14 mouse cellular contexts compared by ENCODE assay signal in the genomic region with DNA sequence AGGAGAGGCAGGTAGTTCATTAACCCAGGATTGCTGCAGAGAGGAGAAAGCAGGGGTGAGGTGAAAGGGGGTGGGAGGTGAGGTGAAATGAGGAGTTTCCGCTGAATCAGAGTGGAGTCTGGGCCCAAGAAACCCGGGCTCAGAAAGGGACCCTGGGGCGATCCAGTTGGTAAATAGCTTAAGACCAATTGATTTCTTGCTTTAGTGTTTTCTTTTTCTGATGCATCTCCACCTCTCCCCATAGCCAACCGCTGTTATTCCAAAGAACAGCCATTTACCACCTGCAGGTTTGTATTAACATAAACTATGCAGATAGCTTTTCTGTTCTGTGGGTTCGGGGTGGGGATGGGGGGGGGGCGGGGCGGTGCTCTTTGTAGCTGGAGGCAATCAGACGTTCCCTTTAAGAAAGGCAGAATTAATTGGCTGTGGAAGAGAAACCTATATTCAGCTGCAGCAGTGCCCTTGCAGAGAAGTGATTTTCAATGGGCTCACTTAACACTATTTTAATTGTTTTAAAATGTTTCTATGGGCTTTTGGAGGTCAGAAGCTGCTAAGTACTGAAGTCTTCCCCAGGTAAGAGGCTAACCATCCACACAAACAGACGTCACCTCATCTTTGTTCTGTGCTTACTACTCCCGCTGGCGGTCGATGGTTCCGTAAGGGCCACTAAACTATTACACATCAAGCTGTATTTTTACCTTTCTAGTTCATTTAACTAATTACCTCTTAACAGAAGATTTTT. TPM values are rescaled to one million over a fixed set of nuclear protein-coding genes. Genes with fewer than 3 reads are reported as not detected.
DNase-seq lines count a peak whose midpoint lies in the region; ATAC-seq and TF ChIP-seq lines count a peak whose summit lies in the region.
"Had no signal": no experiment of that assay in that cellular context is flagged by ENCODE, and none has a peak within 500 bp of the region (broad histone marks: within the 10 kb centered on the region; RNA-seq: fewer than 3 reads in every experiment).

No protein-coding gene starts in this region.

- no peak for TF ChIP-seq POLR2A in cortical plate, adult 2 months (IDR thresholded peaks at IDR 0.05; ENCODE audit: extremely low read depth, insufficient read depth, low read length)

- ATAC-seq in hindbrain, embryonic 16.5 days: peak; percentile 63

- peak; percentile 94 for DNase-seq in ES-E14 (ENCODE audit: low read depth, low spot score)
- peak; percentile 36 to 65 for DNase-seq in kidney, postnatal 4 days
- DNase-seq in thymus, postnatal 36 days: no peak
- DNase-seq in adrenal gland, postnatal 10 days: no peak
- no peak for DNase-seq in Muller cell, postnatal 12 days (ENCODE audit: inconsistent ontology term)
- no peak for DNase-seq in urinary bladder, postnatal 36 days (ENCODE audit: low spot score in 2 of 2)
- DNase-seq: adrenal gland, adult 8-10 months; cerebellum, adult 11 months; lung, postnatal 10 days had no signal

- in situ Hi-C loops in ES-E14 (cut with MboI; ENCODE audit: low sequenced_read_pairs in 2 of 2, unreplicated experiment in 2 of 2): no loop called here

- peaks cover 4 to 12% of the 10 kb centered on the region in 2 experiments; a peak in 3 of 4 replicates for H3K4me1 ChIP-seq in ES-E14 (ENCODE audit: control insufficient read depth in 2 of 2, insufficient read depth in 2 of 2, low read length in 2 of 2, poor library complexity in 1 of 2)
- H3K4me1 ChIP-seq in cortical plate, adult 2 months (ENCODE audit: control insufficient read depth, insufficient read depth, low read length): peaks cover 2% of the 10 kb centered on the region; the same call in 1 of the 2 replicates
- no peaks in the 10 kb centered on the region for H3K4me1 ChIP-seq in hindbrain, embryonic 16.5 days (ENCODE audit: control insufficient read depth, insufficient read depth, low read depth, low read length)
- H3K4me1 ChIP-seq: limb, embryonic 15.5 days had no signal

- no peak overlapping the region for H3K9ac ChIP-seq in ES-E14 (ENCODE audit: insufficient read depth, low read depth, low read length, poor library complexity, severe bottlenecking)
- no peak overlapping the region for H3K9ac ChIP-seq in hindbrain, embryonic 16.5 days (ENCODE audit: low read depth, low read length)
- H3K9ac ChIP-seq: limb, embryonic 15.5 days had no signal

- 0 out of 2 replicates have a peak, but pooled peaks cover 5% of the 10 kb centered on the region for H3K36me3 ChIP-seq in ES-E14 (ENCODE audit: control insufficient read depth, insufficient read depth, low read length, poor library complexity, severe bottlenecking)
- no peaks in the 10 kb centered on the region for H3K36me3 ChIP-seq in hindbrain, embryonic 16.5 days (ENCODE audit: control insufficient read depth, insufficient read depth, low read length)
- H3K36me3 ChIP-seq: limb, embryonic 15.5 days had no signal

- H3K27ac ChIP-seq in ES-E14 (ENCODE audit: insufficient read depth, low read depth, low read length, poor library complexity, severe bottlenecking): peak overlapping the region; percentile 79
- no peak overlapping the region for H3K27ac ChIP-seq in cortical plate, adult 2 months (ENCODE audit: insufficient read depth, low read length)
- H3K27ac ChIP-seq in hindbrain, embryonic 16.5 days (ENCODE audit: low read depth, low read length): no peak overlapping the region
- H3K27ac ChIP-seq: limb, embryonic 15.5 days; stomach, postnatal 0 days had no signal

- H3K9me3 ChIP-seq in ES-E14 (ENCODE audit: control insufficient read depth, insufficient read depth, low read depth, low read length): peaks cover 9% of the 10 kb centered on the region; the same call in 1 of the 2 replicates
- H3K9me3 ChIP-seq in hindbrain, embryonic 16.5 days (ENCODE audit: control insufficient read depth, low read length): no peaks in the 10 kb centered on the region
- H3K9me3 ChIP-seq: limb, embryonic 15.5 days had no signal

- peak overlapping the region in 1 of 2 experiments; percentile 24; a peak in 1 of 4 replicates for H3K4me3 ChIP-seq in ES-E14 (ENCODE audit: insufficient read depth in 1 of 2, low read depth in 1 of 2, low read length in 2 of 2, poor library complexity in 1 of 2, severe bottlenecking in 1 of 2)
- 0 out of 2 replicates have a peak overlapping the region, but pooled peaks have one; percentile 18 for H3K4me3 ChIP-seq in cortical plate, adult 2 months (ENCODE audit: insufficient read depth, low read length)
- H3K4me3 ChIP-seq in hindbrain, embryonic 16.5 days (ENCODE audit: low read length): no peak overlapping the region
- H3K4me3 ChIP-seq: limb, embryonic 15.5 days; myocyte had no signal

- H3K4me2 ChIP-seq in hindbrain, embryonic 16.5 days (ENCODE audit: low read length): peak overlapping the region; percentile 13
- H3K4me2 ChIP-seq: limb, embryonic 15.5 days had no signal

- TF ChIP-seq CTCF in cortical plate, adult 2 months (IDR thresholded peaks at IDR 0.05; ENCODE audit: extremely low read depth, insufficient read depth, low read length): no peak

- WGBS in hindbrain, embryonic 16.5 days: 22% methylated on average over 13 of the region's 13 CpGs

- no peaks in the 10 kb centered on the region for H3K27me3 ChIP-seq in hindbrain, embryonic 16.5 days (replicated peaks; ENCODE audit: control insufficient read depth, insufficient read depth, low read length)
- H3K27me3 ChIP-seq: limb, embryonic 15.5 days had no signal

TF ChIP-seq in ES-E14, 5 proteins besides CTCF, POLR2A, EP300 and RAD21:
- TF ChIP-seq HCFC1 (IDR thresholded peaks at IDR 0.05; ENCODE audit: borderline replicate concordance, insufficient read depth, low read length) (no peak), MAFK (IDR thresholded peaks at IDR 0.05; ENCODE audit: insufficient read depth, low read depth, low read length) (peak; percentile 62)

RNA-seq across cellular contexts. Expression of gene Slc35g1, which starts 47.3 kb away (rescaled TPM):
- total RNA-seq in ES-E14 (2012; rRNA removed): 28.4 and 36.3 TPM in 2 replicates
- polyA plus RNA-seq in cortical plate, adult 2 months (2012; rRNA removed): 1.6 and 1.8 TPM in 2 replicates
- 0.99 and 1.3 TPM in 2 replicates for polyA plus RNA-seq in hindbrain, embryonic 16.5 days (2015; fragmentation: Nextera tagmentation; extraction: Ambion mirVana)
- 10 to 100 TPM; 15.1 to 18.4 TPM for total RNA-seq in adrenal gland, postnatal 10 days (2021)

Comparison
In these comparisons a context has a peak if more than half of its experiments do, and no peak if none do; other contexts are left out.
1. DNase-seq: peak in ES-E14 (single experiment) and kidney, postnatal 4 days (2 of 2); none in thymus, postnatal 36 days (0 of 2), adrenal gland, postnatal 10 days (single experiment), Muller cell, postnatal 12 days (single experiment) and urinary bladder, postnatal 36 days (0 of 2).